Mouse (Mus musculus): ENCODE data around the gene 3300002I08Rik. TPM values are rescaled to one million over a fixed set of nuclear protein-coding genes. Genes with fewer than 3 reads are reported as not detected.

3300002I08Rik gene
- 7.8 TPM for polyA plus RNA-seq (2014; fragmentation: Illumina TruSeq; extraction: RNeasy Lipid Tissue Mini Kit (QIAGEN cat#74804); ENCODE audit: low read depth, low replicate concordance)

GRCm38 (mm10) chr2:150362113-150362877, at the start of gene 3300002I08Rik:
3300002I08Rik (minus strand) TSS chr2:150362765.

GRCm38 (mm10) chr2:150323402-150323801, 39.2 kb downstream of the 3300002I08Rik start, which contains the start of gene Gm10130:
Gm10130 (plus strand) TSS chr2:150323702.

Other genes starting within 250 kb of the 3300002I08Rik start
- 64.0 TPM for gene Zfp120, start 226.1 kb downstream of the 3300002I08Rik start, polyA plus RNA-seq (2014; fragmentation: Illumina TruSeq; extraction: RNeasy Lipid Tissue Mini Kit (QIAGEN cat#74804); ENCODE audit: low read depth, low replicate concordance)
- not detected for gene Gm10770, start 183.1 kb downstream of the 3300002I08Rik start, polyA plus RNA-seq (2014; fragmentation: Illumina TruSeq; extraction: RNeasy Lipid Tissue Mini Kit (QIAGEN cat#74804); ENCODE audit: low read depth, low replicate concordance)
- not detected for gene Gm14139, start 181.0 kb downstream of the 3300002I08Rik start, polyA plus RNA-seq (2014; fragmentation: Illumina TruSeq; extraction: RNeasy Lipid Tissue Mini Kit (QIAGEN cat#74804); ENCODE audit: low read depth, low replicate concordance)
- gene Zfp937, start 144.7 kb downstream of the 3300002I08Rik start, polyA plus RNA-seq (2014; fragmentation: Illumina TruSeq; extraction: RNeasy Lipid Tissue Mini Kit (QIAGEN cat#74804); ENCODE audit: low read depth, low replicate concordance): 14.0 TPM
- 25.2 TPM for gene Gm21994, start 107.2 kb downstream of the 3300002I08Rik start, polyA plus RNA-seq (2014; fragmentation: Illumina TruSeq; extraction: RNeasy Lipid Tissue Mini Kit (QIAGEN cat#74804); ENCODE audit: low read depth, low replicate concordance)
- gene Gm14124, start 105.2 kb downstream of the 3300002I08Rik start, polyA plus RNA-seq (2014; fragmentation: Illumina TruSeq; extraction: RNeasy Lipid Tissue Mini Kit (QIAGEN cat#74804); ENCODE audit: low read depth, low replicate concordance): not detected
- 4.3 TPM for gene Gm10130, start 39.1 kb downstream of the 3300002I08Rik start, polyA plus RNA-seq (2014; fragmentation: Illumina TruSeq; extraction: RNeasy Lipid Tissue Mini Kit (QIAGEN cat#74804); ENCODE audit: low read depth, low replicate concordance)
- gene Zfp442, start 88.7 kb upstream of the 3300002I08Rik start, polyA plus RNA-seq (2014; fragmentation: Illumina TruSeq; extraction: RNeasy Lipid Tissue Mini Kit (QIAGEN cat#74804); ENCODE audit: low read depth, low replicate concordance): 14.1 TPM
- gene Zfp345, start 122.3 kb upstream of the 3300002I08Rik start, polyA plus RNA-seq (2014; fragmentation: Illumina TruSeq; extraction: RNeasy Lipid Tissue Mini Kit (QIAGEN cat#74804); ENCODE audit: low read depth, low replicate concordance): not detected
- gene Cst7, start 207.7 kb upstream of the 3300002I08Rik start, polyA plus RNA-seq (2014; fragmentation: Illumina TruSeq; extraction: RNeasy Lipid Tissue Mini Kit (QIAGEN cat#74804); ENCODE audit: low read depth, low replicate concordance): 0.79 TPM
- gene Apmap, start 245.8 kb upstream of the 3300002I08Rik start, polyA plus RNA-seq (2014; fragmentation: Illumina TruSeq; extraction: RNeasy Lipid Tissue Mini Kit (QIAGEN cat#74804); ENCODE audit: low read depth, low replicate concordance): 47.1 TPM